Mouse (Mus musculus): ENCODE measurements around the gene Rasl2-9.
"Not testable (repeated sequence)": the region's sequence is repeated elsewhere in the genome, so short reads cannot be mapped to it uniquely, and the experiment has no call there.

The Rasl2-9 gene

GRCm38 (mm10) chr7:5080815-5081214 lies 44.9 kb downstream of the Rasl2-9 start:
- peak; percentile 12 for DNase-seq (ENCODE audit: low spot score)

GRCm38 (mm10) chr7:5080010-5080751 lies 45.6 kb downstream of the Rasl2-9 start, which contains the start of gene Epn1:
TSS of gene Epn1 (plus strand) at chr7:5080235.
- DNase-seq (ENCODE audit: low spot score), result peak; percentile 97

GRCm38 (mm10) chr7:5079365-5080009 lies 46.3 kb downstream of the Rasl2-9 start:
- DNase-seq (ENCODE audit: low spot score), result not testable (repeated sequence)

GRCm38 (mm10) chr7:5076931-5077330 lies 48.8 kb downstream of the Rasl2-9 start:
- DNase-seq (ENCODE audit: low spot score), result no peak

- DNase-seq (ENCODE audit: low spot score), result no peak
These were observed 50.8 kb downstream of the Rasl2-9 start for GRCm38 (mm10) chr7:5074984-5075383.
